ENCODE assay signal across 8 mouse cellular contexts in genomic region chr16:5255081-5255740, GRCm38 (mm10). TPM values are rescaled to one million over a fixed set of nuclear protein-coding genes. Genes with fewer than 3 reads are reported as not detected.
DNase-seq lines count a peak whose midpoint lies in the region; ATAC-seq and TF ChIP-seq lines count a peak whose summit lies in the region.

No protein-coding gene starts in this region.

- no peaks in the 10 kb centered on the region for H3K9me3 ChIP-seq in heart, embryonic 13.5 days
- H3K9me3 ChIP-seq in liver, embryonic 12.5 days (replicated peaks), result no peaks in the 10 kb centered on the region

- TF ChIP-seq POLR2A in small intestine, adult 2 months (IDR thresholded peaks at IDR 0.05; ENCODE audit: low read depth, low read length), result no peak

- peak; percentile 86 for DNase-seq in heart, adult 11 months
- no peak for DNase-seq in heart, postnatal 4 days
- peak; percentile 30 for DNase-seq in Muller cell, postnatal 12 days (ENCODE audit: inconsistent ontology term)
- DNase-seq in ovary, postnatal 36 days (ENCODE audit: low spot score), result no peak
- DNase-seq in urinary bladder, postnatal 10 days (ENCODE audit: low spot score), result no peak

- peaks cover 17% of the 10 kb centered on the region for H3K4me1 ChIP-seq in heart, embryonic 13.5 days
- peaks cover 28% of the 10 kb centered on the region for H3K4me1 ChIP-seq in liver, embryonic 12.5 days
- peaks cover 3% of the 10 kb centered on the region; the same call in 1 of the 2 replicates for H3K4me1 ChIP-seq in small intestine, adult 2 months (ENCODE audit: control insufficient read depth, insufficient read depth, insufficient read length, low read length)

- H3K36me3 ChIP-seq in heart, embryonic 13.5 days, result peaks cover 17% of the 10 kb centered on the region
- H3K36me3 ChIP-seq in liver, embryonic 12.5 days, result peaks cover 24% of the 10 kb centered on the region
- peaks cover 5% of the 10 kb centered on the region; the same call in 1 of the 2 replicates for H3K36me3 ChIP-seq in small intestine, adult 2 months (ENCODE audit: control insufficient read depth, insufficient read depth, low read length)

- no peaks in the 10 kb centered on the region for H3K27me3 ChIP-seq in heart, embryonic 13.5 days (replicated peaks)
- no peaks in the 10 kb centered on the region for H3K27me3 ChIP-seq in liver, embryonic 12.5 days (replicated peaks)
- no peaks in the 10 kb centered on the region for H3K27me3 ChIP-seq in small intestine, adult 2 months (ENCODE audit: control insufficient read depth, insufficient read depth, low read length)

- WGBS in heart, embryonic 13.5 days, result 2% methylated on average over 27 of the region's 27 CpGs
- 1% methylated on average over 27 of the region's 27 CpGs for WGBS in liver, embryonic 12.5 days (ENCODE audit: insufficient replicate concordance)
- under 1% methylated on average over 27 of the region's 27 CpGs for WGBS in small intestine, adult 2 months

- TF ChIP-seq CTCF in small intestine, adult 2 months (IDR thresholded peaks at IDR 0.05; ENCODE audit: extremely low read depth, insufficient read length, insufficient replicate concordance, low read depth, low read length), result no peak

- H3K4me2 ChIP-seq in heart, embryonic 13.5 days, result peak overlapping the region; percentile 87
- H3K4me2 ChIP-seq in liver, embryonic 12.5 days, result peak overlapping the region; percentile 96

- no peak for ATAC-seq in heart, embryonic 13.5 days (ENCODE audit: extremely low read depth, insufficient number of reproducible peaks, low FRiP score, low TSS enrichment)
- ATAC-seq in liver, embryonic 12.5 days, result no peak; the same call in 1 of the 2 replicates

- H3K4me3 ChIP-seq in heart, embryonic 13.5 days, result peak overlapping the region; percentile 80
- peak overlapping the region; percentile 76 for H3K4me3 ChIP-seq in liver, embryonic 12.5 days
- peak overlapping the region; percentile 82 for H3K4me3 ChIP-seq in small intestine, adult 2 months (ENCODE audit: low read depth, low read length)

- peak overlapping the region; percentile 85 for H3K27ac ChIP-seq in heart, embryonic 13.5 days (replicated peaks)
- H3K27ac ChIP-seq in liver, embryonic 12.5 days, result peak overlapping the region; percentile 73
- 0 out of 2 replicates have a peak overlapping the region, but pooled peaks have one; percentile 1 for H3K27ac ChIP-seq in small intestine, adult 2 months (ENCODE audit: insufficient read depth, low read depth, low read length)

- peak overlapping the region; percentile 90 for H3K9ac ChIP-seq in heart, embryonic 13.5 days
- H3K9ac ChIP-seq in liver, embryonic 12.5 days, result peak overlapping the region; percentile 79

RNA-seq across cellular contexts. Expression of gene Eef2kmt, which starts 0.6 kb away (rescaled TPM):
- 10 to 100 TPM; 13.0 to 13.7 TPM for total RNA-seq in heart, postnatal 4 days (2021)
- polyA plus RNA-seq in heart, embryonic 13.5 days (2015; fragmentation: Nextera tagmentation; extraction: Ambion mirVana), result 23.5 and 25.7 TPM in 2 replicates
- 16.1 and 16.5 TPM in 2 replicates for polyA plus RNA-seq in liver, embryonic 12.5 days (2016; fragmentation: Nextera tagmentation; extraction: Ambion mirVana)
- 24.9 and 26.1 TPM in 2 replicates for polyA plus RNA-seq in small intestine, adult 2 months (2012; rRNA removed)

RNA-seq across cellular contexts. Expression of gene Alg1, which starts 21.8 kb away (rescaled TPM):
- total RNA-seq in heart, postnatal 4 days (2021), result 10 to 100 TPM; 15.8 to 17.5 TPM
- polyA plus RNA-seq in heart, embryonic 13.5 days (2015; fragmentation: Nextera tagmentation; extraction: Ambion mirVana), result 22.2 and 25.0 TPM in 2 replicates
- 17.3 and 18.5 TPM in 2 replicates for polyA plus RNA-seq in liver, embryonic 12.5 days (2016; fragmentation: Nextera tagmentation; extraction: Ambion mirVana)
- polyA plus RNA-seq in small intestine, adult 2 months (2012; rRNA removed), result 20.8 and 26.0 TPM in 2 replicates

RNA-seq across cellular contexts. Expression of gene AU021092, which starts 33.1 kb away (rescaled TPM):
- total RNA-seq in heart, postnatal 4 days (2021), result 10 to 100 TPM; 16.9 to 20.7 TPM
- polyA plus RNA-seq in heart, embryonic 13.5 days (2015; fragmentation: Nextera tagmentation; extraction: Ambion mirVana), result 3.0 and 3.7 TPM in 2 replicates
- polyA plus RNA-seq in liver, embryonic 12.5 days (2016; fragmentation: Nextera tagmentation; extraction: Ambion mirVana), result 0.43 and 0.57 TPM in 2 replicates
- polyA plus RNA-seq in small intestine, adult 2 months (2012; rRNA removed), result 2.9 and 3.0 TPM in 2 replicates

RNA-seq across cellular contexts. Expression of gene Nagpa, which starts 51.4 kb away (rescaled TPM):
- 1 to 10 TPM; 6.1 to 7.9 TPM for total RNA-seq in heart, postnatal 4 days (2021)
- 14.4 and 16.3 TPM in 2 replicates for polyA plus RNA-seq in heart, embryonic 13.5 days (2015; fragmentation: Nextera tagmentation; extraction: Ambion mirVana)
- 19.3 and 19.4 TPM in 2 replicates for polyA plus RNA-seq in liver, embryonic 12.5 days (2016; fragmentation: Nextera tagmentation; extraction: Ambion mirVana)
- polyA plus RNA-seq in small intestine, adult 2 months (2012; rRNA removed), result 25.9 and 38.8 TPM in 2 replicates

Comparison
In these comparisons a context has a peak if more than half of its experiments do, and no peak if none do; other contexts are left out.
1. DNase-seq: peak in heart, adult 11 months (single experiment) and Muller cell, postnatal 12 days (single experiment); none in heart, postnatal 4 days (single experiment), ovary, postnatal 36 days (single experiment) and urinary bladder, postnatal 10 days (single experiment).
2. H3K27ac ChIP-seq: peak in every context shown above with its lines; median percentile 85 in heart, embryonic 13.5 days; 73 in liver, embryonic 12.5 days; 1 in small intestine, adult 2 months.
3. Peak in every context shown above with its lines, with median percentiles within 50 percentile points of each other: H3K4me3 ChIP-seq.